Mouse (Mus musculus) cortical plate, adult 2 months (tissue): Measurements from ENCODE around the gene Hivep3.

ENCODE experiments used
- CTCF ChIP-seq: fragments of 200-500 bp; IDR thresholded peaks from 2 replicates; pipeline ENCODE4 v1.5.1; 2011; ENCODE audit warnings: mild to moderate bottlenecking, control low read depth, low read length; ENCODE audit not compliant: insufficient read depth; ENCODE audit errors: extremely low read depth
- POLR2A ChIP-seq: fragments of 200-500 bp; IDR thresholded peaks from 2 replicates; pipeline ENCODE4 v1.6.1; 2011; ENCODE audit warnings: mild to moderate bottlenecking, low read length, control low read depth; ENCODE audit not compliant: insufficient read depth; ENCODE audit errors: extremely low read depth

- no peak for TF ChIP-seq POLR2A
- no peak for TF ChIP-seq CTCF
Observed at GRCm38 (mm10) chr4:120036294-120036693, 302.7 kb downstream of the Hivep3 start.
